Mouse (Mus musculus): ENCODE measurements around the gene Gm9999.

Gm9999 gene

DNA sequence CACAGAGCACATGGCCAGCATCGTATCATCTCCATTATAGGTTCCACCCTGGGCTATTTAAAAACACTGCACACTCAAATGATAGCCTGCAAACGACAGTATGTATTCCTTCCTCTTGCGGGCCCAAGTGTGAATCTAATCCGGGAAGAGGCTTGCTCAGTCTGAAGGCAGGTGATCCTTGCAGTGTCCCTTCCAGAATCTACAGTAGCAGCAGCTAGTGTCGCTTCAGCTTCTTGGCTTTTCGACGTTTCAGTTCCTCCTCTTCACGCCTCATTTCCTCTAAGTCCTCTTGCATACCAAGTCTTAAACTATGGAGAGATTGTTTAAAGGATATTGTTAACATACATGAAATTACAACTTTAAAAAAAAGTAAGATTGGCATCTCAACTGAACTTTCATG, 9.7 kb downstream of the Gm9999 start:
- no peak for TF ChIP-seq GATA4 (IDR thresholded peaks at IDR 0.05; ENCODE audit: insufficient replicate concordance, low read length)

DNA sequence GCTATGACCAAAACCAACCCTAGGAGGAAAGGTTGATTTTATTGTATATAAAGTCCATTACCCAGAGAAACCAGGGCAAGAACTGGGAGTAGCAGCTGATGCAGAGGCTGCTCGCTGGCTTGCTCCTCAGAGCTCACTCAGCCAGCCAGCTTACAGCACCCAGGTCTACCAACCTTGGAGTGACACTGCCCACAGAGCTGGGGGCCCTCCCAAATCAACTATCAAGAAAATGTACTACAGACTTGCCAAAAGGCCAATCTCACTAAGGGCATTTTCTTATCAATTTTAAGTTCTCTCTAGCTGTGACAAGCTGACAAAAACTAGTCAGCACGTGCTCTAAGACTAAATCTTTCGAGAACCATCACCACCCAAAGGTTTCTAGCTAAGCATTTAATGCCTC, 12.2 kb downstream of the Gm9999 start:
- TF ChIP-seq GATA4 (IDR thresholded peaks at IDR 0.05; ENCODE audit: insufficient replicate concordance, low read length), result no peak

DNA sequence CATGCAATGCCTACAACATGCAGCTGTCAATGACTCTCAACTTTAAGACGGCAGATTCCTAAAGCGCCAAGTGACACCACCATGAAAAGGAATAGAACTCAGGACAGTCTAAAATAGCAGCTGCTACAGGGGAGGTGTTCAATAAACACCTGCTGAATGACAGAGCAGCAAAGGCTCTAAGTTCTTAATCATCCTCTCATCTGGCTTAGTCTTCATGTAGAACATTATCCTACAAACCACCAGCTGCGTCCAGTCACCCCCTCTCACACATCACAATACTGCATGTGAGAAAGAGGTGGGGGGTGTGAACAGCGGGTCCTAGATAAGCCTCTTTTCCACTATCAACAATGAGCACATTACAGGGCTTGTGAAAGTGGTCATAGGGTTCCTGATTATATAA, 13.6 kb downstream of the Gm9999 start:
- TF ChIP-seq GATA4 (IDR thresholded peaks at IDR 0.05; ENCODE audit: insufficient replicate concordance, low read length), result no peak

DNA sequence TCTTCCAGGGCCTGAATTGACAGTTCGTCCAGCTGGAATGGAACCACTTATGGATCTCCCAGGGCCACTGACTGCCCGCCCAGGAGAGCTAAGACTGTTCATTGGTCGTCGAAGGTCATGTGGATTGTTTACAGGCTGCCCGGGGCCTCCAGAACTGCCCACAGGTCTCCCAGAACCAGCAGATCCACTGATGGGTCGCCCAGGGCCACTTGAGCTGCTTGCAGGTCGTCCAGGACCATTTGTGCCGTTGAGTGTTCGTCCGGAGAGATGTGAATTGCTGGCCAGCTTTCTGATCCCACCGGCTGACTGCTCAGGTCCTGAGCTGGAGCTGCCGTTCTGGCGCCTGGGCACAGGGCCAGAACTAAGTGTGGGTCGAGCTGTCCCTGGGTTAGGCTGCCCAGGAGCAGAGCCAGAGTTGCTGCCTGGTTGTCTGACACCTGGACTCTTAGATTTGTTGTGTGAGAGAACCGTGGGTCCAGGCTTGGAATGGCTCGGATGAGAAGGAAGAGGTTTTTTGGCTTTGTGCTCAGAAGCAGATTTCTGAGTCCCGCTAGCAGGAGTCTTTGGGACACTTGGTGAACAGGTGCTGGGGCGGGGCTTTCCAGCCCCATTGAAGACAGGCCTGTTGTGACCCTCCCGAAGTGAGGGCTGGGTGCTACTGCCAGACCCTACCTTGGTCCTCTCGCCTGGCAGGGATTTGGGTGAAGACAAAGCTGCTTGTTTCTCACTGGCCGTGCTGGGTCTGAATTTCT, 14.4 kb downstream of the Gm9999 start:
- TF ChIP-seq GATA4 (IDR thresholded peaks at IDR 0.05; ENCODE audit: insufficient replicate concordance, low read length), result no peak

DNA sequence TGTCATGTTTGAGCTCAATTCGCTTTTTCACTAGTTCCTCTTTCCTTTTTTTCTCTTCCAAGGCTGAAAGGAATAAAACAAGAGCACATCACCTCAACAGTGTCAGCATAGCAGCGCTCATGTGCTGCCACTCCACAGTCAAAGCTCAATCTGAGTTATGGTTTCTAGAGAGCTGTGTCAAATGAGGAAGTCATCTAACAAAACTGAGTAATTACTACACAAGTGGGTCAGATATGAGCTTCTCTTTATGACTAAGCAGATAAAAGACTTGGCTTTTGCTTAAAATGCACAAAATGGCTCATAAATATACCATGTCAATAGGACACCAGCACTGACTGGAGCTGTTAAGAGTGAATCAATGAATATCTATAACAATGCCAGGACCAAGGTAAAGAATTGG, 15.6 kb downstream of the Gm9999 start:
- TF ChIP-seq GATA4 (IDR thresholded peaks at IDR 0.05; ENCODE audit: insufficient replicate concordance, low read length), result no peak

DNA sequence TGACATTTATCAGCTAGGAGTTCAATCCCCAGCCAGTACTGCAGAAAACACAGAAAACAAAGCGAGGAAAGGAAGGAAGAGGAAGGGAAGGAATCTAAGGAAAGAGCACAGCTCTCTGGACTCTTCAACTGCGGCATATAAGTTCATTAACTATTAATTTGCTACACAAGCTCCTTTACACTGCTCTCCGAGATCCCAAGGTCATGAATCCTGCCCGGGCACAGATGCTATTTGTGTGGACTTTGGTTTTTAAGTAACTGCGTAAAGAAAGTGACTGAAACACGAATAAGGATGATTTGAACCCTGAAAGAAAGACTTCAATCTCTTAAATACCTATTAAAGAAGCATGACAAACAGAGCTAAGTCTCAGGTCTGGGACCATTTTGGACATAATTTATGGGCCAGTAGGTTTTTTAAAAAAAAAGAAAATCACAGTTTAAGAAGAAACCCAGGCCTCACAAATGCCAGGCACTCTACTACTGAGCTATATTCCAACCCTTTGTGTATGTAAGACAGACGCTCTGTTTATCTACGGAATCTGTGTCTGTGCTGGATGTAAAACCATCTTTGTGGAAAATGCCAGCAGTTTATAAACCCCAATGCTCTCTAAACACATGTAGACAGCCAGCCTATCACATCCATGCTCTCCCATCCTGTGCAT, 16.7 kb downstream of the Gm9999 start:
- TF ChIP-seq GATA4 (IDR thresholded peaks at IDR 0.05; ENCODE audit: insufficient replicate concordance, low read length), result no peak

DNA sequence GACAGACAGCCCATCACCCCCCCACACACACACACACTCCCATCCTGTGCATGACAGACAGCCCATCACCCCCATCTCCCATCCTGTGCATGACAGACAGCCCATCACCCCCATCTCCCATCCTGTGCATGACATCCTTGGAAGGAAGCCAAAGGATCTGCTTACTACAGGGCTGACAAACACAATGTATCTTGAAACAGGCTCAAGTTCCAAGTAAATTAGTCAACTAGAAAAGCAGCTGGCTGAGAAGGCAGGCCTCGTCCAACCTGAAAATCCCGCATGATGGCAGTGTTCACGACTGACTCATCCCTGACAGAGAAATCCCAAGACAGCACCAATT, 17.2 kb downstream of the Gm9999 start:
- no peak for TF ChIP-seq GATA4 (IDR thresholded peaks at IDR 0.05; ENCODE audit: insufficient replicate concordance, low read length)

DNA sequence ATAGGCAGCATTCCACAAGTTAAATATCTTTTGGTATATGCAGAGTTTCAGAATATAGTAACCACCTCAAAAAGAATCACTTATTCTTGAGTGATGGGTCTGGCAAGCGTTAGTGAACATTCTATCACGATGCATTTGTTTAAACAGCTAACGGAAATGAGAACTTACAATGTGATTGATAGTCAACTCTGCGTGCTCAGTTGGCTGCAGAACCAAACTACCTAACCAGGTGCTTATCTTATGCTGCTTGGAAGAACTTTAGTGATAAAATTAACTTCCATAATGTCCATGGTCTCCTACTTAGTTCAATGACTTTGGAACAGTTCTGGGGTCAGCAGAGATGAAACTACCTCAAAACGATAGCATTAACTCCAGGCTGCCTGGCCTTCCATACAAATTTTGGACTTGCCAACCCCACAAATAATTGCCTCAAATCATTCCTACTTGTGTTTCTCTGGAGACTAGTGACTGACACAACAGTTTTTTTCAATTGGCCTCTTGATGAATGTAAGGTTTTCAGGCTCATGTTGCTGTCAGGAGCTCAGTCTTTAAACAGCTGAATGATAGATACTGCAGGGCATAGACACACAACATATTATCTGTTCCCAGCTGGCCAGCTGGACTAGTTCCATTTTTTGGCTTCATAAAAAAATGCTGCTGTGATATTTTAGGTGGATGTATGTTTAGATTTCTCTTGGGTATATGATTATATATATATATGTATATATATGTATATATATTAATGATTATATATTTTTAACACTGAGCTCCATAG, 17.9 kb downstream of the Gm9999 start:
- no peak for TF ChIP-seq GATA4 (IDR thresholded peaks at IDR 0.05; ENCODE audit: insufficient replicate concordance, low read length)

DNA sequence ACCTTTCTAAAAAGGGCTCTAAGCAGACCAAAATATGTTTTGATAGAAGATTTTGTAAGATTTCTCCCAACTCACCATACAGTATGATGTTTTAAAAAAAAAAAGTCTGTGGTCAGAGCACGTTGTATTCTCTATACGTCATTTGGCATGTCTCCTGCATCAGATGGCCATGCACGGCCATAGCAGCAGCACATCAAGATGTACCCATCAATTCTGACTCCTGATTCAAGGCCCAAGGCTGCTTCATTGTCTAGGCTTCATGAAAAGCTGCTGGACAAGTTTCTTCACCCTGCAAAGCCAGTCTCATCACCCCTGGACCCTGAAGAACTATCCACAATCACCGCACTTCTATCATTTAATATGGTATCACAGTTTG, 18.5 kb downstream of the Gm9999 start:
- TF ChIP-seq GATA4 (IDR thresholded peaks at IDR 0.05; ENCODE audit: insufficient replicate concordance, low read length), result no peak

DNA sequence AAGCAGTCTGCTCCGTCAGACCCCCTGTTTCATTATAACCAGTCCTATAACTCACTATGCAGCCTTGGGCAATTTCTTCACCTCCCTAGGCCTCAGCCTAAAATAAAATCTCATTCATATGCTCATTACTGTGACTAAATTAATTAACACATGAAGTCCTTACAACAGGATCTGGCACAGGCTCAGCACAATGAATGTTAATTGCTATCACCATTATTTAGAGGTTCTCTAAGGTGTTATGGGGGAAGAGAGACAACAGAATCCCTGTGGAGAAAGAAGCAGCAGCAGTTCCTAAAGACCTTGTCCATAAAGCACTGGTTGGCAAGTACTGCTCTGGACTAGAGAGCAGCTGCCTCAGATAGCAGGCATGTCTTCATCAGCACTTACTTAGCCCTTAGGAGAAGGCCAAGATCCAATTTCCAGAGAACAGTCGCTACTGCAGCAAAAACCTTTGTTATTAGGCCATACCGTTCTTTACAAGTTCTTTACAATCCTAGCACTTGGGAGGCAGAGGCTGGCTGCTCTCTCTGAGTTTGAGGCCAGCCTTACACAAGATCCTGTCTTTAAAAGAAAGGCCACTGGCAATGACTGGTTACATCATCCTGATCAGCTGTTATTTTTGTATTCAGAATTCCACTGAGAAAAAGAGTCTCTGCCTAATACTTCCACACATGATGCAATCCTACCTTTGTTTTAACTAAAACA, 20.2 kb downstream of the Gm9999 start:
- no peak for TF ChIP-seq GATA4 (IDR thresholded peaks at IDR 0.05; ENCODE audit: insufficient replicate concordance, low read length)

DNA sequence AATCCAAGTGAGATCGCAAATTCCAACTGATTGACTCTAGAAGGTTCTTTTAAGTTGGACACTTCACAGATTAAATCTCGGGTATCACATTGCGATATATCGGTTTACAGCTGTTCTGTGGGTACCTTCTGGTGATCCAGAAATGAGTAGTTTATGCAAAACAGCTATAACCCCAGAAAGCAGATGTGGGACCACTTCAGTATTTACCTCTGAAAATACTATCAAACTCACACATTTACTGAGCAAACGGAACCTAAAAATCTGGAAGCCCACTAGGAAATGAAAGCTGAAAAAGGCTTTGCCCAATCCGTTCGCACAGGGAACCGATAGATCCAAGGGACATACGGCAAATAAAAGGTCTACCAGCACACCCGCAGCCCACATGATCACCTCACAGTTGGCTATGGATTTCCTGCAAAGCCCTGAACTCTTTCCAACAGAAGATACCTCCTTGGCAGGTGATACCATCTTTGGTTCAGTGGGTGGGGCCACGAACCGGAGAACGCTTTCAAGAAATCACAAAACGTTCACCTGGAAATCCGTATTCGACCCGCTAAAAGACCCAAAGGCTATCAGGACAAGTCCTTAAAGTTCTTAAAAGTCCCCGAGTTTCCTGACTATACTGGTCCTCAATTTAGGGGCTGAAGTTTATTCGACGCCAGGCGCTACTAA, 23.9 kb downstream of the Gm9999 start:
- no peak for TF ChIP-seq GATA4 (IDR thresholded peaks at IDR 0.05; ENCODE audit: insufficient replicate concordance, low read length)

DNA sequence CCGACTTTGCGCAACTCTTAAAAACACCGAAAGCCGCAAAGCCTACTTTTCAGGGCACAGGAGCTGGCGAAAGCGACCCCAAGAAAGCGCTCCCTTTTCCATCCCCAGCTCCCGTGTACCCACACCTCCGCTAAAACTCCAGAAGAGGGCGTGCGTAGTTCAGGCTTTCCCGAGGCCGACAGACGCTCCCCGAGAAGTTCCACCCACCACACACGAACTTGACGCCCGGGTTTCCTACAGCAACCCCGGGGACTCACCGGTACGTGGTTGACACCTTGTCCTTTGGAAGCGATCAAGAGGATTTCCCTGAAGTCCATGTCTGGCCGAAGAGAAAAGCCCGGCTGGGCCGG, 24.4 kb downstream of the Gm9999 start:
- no peak for TF ChIP-seq GATA4 (IDR thresholded peaks at IDR 0.05; ENCODE audit: insufficient replicate concordance, low read length)

DNA sequence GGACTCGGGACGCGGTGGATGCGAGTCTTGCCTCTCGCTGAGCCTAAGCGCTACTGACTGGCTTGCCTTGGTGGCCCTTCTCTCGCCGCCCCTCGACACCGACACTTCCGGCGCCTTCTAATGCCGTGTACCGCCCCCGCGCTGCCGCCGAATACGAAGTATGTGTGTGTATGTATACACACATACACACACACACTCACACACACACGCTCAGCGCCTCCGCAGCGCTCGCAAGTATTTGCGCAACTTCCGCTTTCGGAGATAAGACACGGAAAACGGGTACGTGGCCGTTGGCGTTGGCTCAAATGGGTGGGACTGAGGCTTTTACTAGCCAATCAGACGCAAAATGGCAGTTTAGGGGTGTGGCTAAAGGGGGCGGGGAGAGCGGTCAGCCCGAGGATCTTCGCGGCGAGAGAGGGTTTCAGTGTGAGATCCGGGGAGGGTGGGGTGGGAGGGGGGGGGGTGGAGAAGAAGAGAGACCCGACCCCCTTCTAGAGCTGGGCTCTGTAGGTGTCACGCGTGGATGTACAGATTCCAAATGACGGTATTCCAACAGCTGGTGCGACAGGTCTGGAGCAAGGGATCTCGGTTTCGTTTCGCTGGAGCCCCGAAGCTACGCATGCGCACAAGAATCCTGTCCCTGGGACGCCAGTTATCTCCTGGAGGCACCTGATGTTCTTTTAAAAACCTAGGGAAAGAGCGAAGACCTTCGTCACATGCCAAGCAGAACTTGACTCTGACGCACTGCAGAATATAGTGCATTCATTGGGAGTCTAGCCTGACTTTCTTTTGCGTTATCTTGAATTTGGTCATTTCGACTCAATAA, 25.0 kb downstream of the Gm9999 start, which contains the start of gene Spty2d1:
Gene Spty2d1 (minus strand): TSS at position 244 of the 826 bp plus-strand sequence.
- peak; percentile 99 for TF ChIP-seq GATA4 (IDR thresholded peaks at IDR 0.05; ENCODE audit: insufficient replicate concordance, low read length)

DNA sequence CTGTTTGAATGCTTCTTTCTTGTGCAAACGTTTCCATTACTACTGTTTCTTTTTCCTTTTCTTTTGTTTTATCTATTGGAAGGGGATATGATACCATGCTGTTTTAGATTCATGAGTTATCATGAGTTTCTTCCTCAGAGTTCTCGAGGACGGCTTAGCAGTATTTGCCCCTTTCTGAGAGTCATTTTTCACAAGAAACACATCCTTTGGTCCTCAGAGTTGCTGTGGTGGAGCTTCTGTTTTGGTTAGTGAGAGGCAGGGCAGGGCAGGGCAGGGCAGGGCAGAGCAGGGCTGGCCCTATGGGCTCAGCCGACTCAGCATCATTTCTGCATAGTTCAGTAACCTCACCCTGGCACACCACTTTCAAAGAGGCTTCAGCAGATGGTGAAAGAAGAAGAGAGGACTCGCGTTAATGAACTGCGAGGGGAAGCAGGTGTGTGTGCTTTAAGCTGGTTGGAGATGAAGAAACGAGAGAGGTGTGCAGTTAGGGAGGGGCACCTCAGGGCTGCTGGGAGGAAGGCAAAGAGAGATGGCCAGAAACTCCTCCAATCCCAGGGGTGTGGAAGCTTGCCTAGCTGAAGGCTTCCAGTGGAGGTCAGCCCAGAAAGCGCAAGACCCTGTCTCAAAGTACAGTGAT, 29.9 kb downstream of the Gm9999 start:
- no peak for TF ChIP-seq GATA4 (IDR thresholded peaks at IDR 0.05; ENCODE audit: insufficient replicate concordance, low read length)
